Mouse (Mus musculus) olfactory bulb, adult 2 months (tissue): ENCODE data around the gene Muc20.

ENCODE experiments used
- CTCF ChIP-seq: fragments of 200-500 bp; IDR thresholded peaks from 2 replicates; pipeline ENCODE4 v1.5.1; 2012; ENCODE audit warnings: low read depth, mild to moderate bottlenecking, low read length, moderate library complexity; ENCODE audit not compliant: insufficient read depth
- POLR2A ChIP-seq: fragments of 200-500 bp; IDR thresholded peaks from 2 replicates; pipeline ENCODE4 v1.6.1; 2012; ENCODE audit warnings: mild to moderate bottlenecking, low read depth, low read length, moderate library complexity; ENCODE audit not compliant: insufficient read depth

GRCm38 (mm10) chr16:32766904-32767303, 30.3 kb downstream of the Muc20 start:
- TF ChIP-seq POLR2A (no peak), CTCF (no peak)
